Mouse (Mus musculus) gastrocnemius, postnatal 36 days (tissue): Measurements from ENCODE around the gene Vsir. TPM values are rescaled to one million over a fixed set of nuclear protein-coding genes. Genes with fewer than 3 reads are reported as not detected.

Experiments
- DNase-seq, 2 experiments: peaks; one replicate each; pipeline ENCODE4 v3.0.0; 2022
- intact Hi-C: fragments of 180-260 bp; cut with DNase I; formaldehyde crosslinking; loops from one replicate; pipeline ENCODE4 v1.15.1; 2025
- total RNA-seq, 2 experiments: library from RNA; stranded (reverse); gene quantifications; 2 replicates each; pipeline ENCODE4 v1.2.3; 2021

The Vsir gene
- total RNA-seq, 2 experiments from 2014 or later: 5.6 to 8.2 TPM

DNA sequence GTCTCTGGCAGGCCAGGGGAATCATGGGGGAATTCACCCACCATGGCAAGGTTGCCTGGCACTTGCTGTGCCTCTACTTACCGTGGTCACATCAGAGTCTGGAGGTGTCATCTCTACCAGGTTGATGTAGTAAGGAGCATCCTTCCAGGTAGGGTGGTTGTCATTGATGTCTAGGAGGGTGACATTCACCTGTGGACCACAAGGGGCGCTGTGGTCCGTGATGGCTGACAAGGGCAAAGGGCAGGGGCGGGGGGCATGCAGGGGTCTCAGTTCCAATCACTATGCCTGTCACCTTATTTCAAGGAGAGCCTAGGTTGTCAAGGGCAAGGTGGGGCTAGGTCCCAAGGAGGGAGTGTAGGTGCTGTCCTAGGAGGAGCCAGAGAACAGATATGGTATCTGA, 73.0 kb downstream of the Vsir start:
- intact Hi-C loops: loop anchor here (2.0 to 5.0 kb wide), 2 partner anchors 277 to 333 kb away; partner anchors contain the start of genes Cdh23 and Slc29a3
- DNase-seq: no peak

Other genes starting within 250 kb of the Vsir start
- gene Spock2, start 240.6 kb upstream of the Vsir start, total RNA-seq: 1 to 10 TPM; 4.9 to 5.8 TPM
- under 1 TPM; 0.36 to 0.37 TPM for gene Chst3, start 127.6 kb upstream of the Vsir start, total RNA-seq
- gene Psap, start 69.2 kb upstream of the Vsir start, total RNA-seq: 100 to 1,000 TPM; 685 to 809 TPM
- not detected for gene Gm17455, start 52.9 kb downstream of the Vsir start, total RNA-seq